Mouse (Mus musculus) kidney, adult 11 months (tissue): ENCODE results near the gene Apba3.
"Not testable (repeated sequence)": the region's sequence is repeated elsewhere in the genome, so short reads cannot be mapped to it uniquely, and the experiment has no call there.

Source experiments
- DNase-seq: peaks from one replicate; pipeline ENCODE4 v3.0.0; 2022

Apba3 gene

GRCm38 (mm10) chr10:81266211-81267105 lies at the start of gene Apba3, which contains the start of gene Mrpl54:
TSS of gene Apba3 (plus strand) at chr10:81266960.
TSS of gene Mrpl54 (minus strand) at chr10:81266934.
- DNase-seq = peak; percentile 96

- DNase-seq = not testable (repeated sequence)
Measured at GRCm38 (mm10) chr10:81217267-81217666, 49.5 kb upstream of the Apba3 start.

- peak; percentile 60 for DNase-seq
Measured at GRCm38 (mm10) chr10:81217964-81218363, 48.8 kb upstream of the Apba3 start.

GRCm38 (mm10) chr10:81221402-81222015 lies 45.3 kb upstream of the Apba3 start:
- no peak for DNase-seq

GRCm38 (mm10) chr10:81223731-81224130 lies 43.0 kb upstream of the Apba3 start:
- not testable (repeated sequence) for DNase-seq

- no peak for DNase-seq
Measured at GRCm38 (mm10) chr10:81229735-81230437, 36.9 kb upstream of the Apba3 start.

- DNase-seq = no peak
Measured at GRCm38 (mm10) chr10:81230438-81231332, 36.1 kb upstream of the Apba3 start, which contains the start of gene Atcay. TSS of gene Atcay (minus strand) at chr10:81230833.

- DNase-seq = no peak
Measured at GRCm38 (mm10) chr10:81231436-81231835, 35.3 kb upstream of the Apba3 start.

GRCm38 (mm10) chr10:81232580-81233225 lies 34.1 kb upstream of the Apba3 start, which contains the start of gene Zfr2:
TSS of gene Zfr2 (plus strand) at chr10:81233155.
- DNase-seq = peak; percentile 89

- DNase-seq = no peak
Measured at GRCm38 (mm10) chr10:81233226-81233585, 33.6 kb upstream of the Apba3 start.

GRCm38 (mm10) chr10:81234206-81234605 lies 32.6 kb upstream of the Apba3 start:
- no peak for DNase-seq

GRCm38 (mm10) chr10:81236471-81237268 lies 30.1 kb upstream of the Apba3 start:
- DNase-seq = no peak

GRCm38 (mm10) chr10:81238618-81239017 lies 28.1 kb upstream of the Apba3 start:
- DNase-seq = no peak

- DNase-seq = no peak
Measured at GRCm38 (mm10) chr10:81240876-81241275, 25.9 kb upstream of the Apba3 start.

GRCm38 (mm10) chr10:81242021-81242420 lies 24.7 kb upstream of the Apba3 start:
- DNase-seq = no peak

- DNase-seq = no peak
Measured at GRCm38 (mm10) chr10:81244146-81244545, 22.6 kb upstream of the Apba3 start.

- DNase-seq = peak; percentile 61
Measured at GRCm38 (mm10) chr10:81244595-81244994, 22.2 kb upstream of the Apba3 start.

GRCm38 (mm10) chr10:81245166-81245565 lies 21.6 kb upstream of the Apba3 start:
- DNase-seq = no peak

- DNase-seq = no peak
Measured at GRCm38 (mm10) chr10:81247804-81248203, 19.0 kb upstream of the Apba3 start.

GRCm38 (mm10) chr10:81249442-81249841 lies 17.3 kb upstream of the Apba3 start:
- no peak for DNase-seq
